Mouse (Mus musculus): ENCODE measurements around the gene Bbs9. TPM values are rescaled to one million over a fixed set of nuclear protein-coding genes. Genes with fewer than 3 reads are reported as not detected.

Bbs9 gene
- polyA plus RNA-seq, 1 experiment = not detected

- TF ChIP-seq TAL1 (IDR thresholded peaks at IDR 0.05; ENCODE audit: low read length) = no peak
- no peak for TF ChIP-seq GATA1 (IDR thresholded peaks at IDR 0.05; ENCODE audit: low read length)
- no peak overlapping the region for H3K4me3 ChIP-seq (replicated peaks)
- H3K27me3 ChIP-seq (ENCODE audit: control insufficient read depth) = no peaks in the 10 kb centered on the region
- no peaks in the 10 kb centered on the region for H3K9me3 ChIP-seq (ENCODE audit: control insufficient read depth, low read length)
- no peaks in the 10 kb centered on the region for H3K4me1 ChIP-seq (ENCODE audit: control insufficient read depth)
- no peaks in the 10 kb centered on the region for H3K36me3 ChIP-seq (ENCODE audit: control insufficient read depth)
Measured at GRCm38 (mm10) chr9:22758487-22758886, 283.0 kb downstream of the Bbs9 start.

- H3K4me3 ChIP-seq (replicated peaks) = no peak overlapping the region
- H3K36me3 ChIP-seq (ENCODE audit: control insufficient read depth) = no peaks in the 10 kb centered on the region
- no peaks in the 10 kb centered on the region for H3K4me1 ChIP-seq (ENCODE audit: control insufficient read depth)
- no peaks in the 10 kb centered on the region for H3K27me3 ChIP-seq (ENCODE audit: control insufficient read depth)
- TF ChIP-seq TAL1 (IDR thresholded peaks at IDR 0.05; ENCODE audit: low read length) = no peak
- TF ChIP-seq GATA1 (IDR thresholded peaks at IDR 0.05; ENCODE audit: low read length) = no peak
- H3K9me3 ChIP-seq (ENCODE audit: control insufficient read depth, low read length) = no peaks in the 10 kb centered on the region
Measured at GRCm38 (mm10) chr9:22759241-22759640, 283.7 kb downstream of the Bbs9 start.

GRCm38 (mm10) chr9:22760376-22760775 lies 284.9 kb downstream of the Bbs9 start:
- no peaks in the 10 kb centered on the region for H3K36me3 ChIP-seq (ENCODE audit: control insufficient read depth)
- no peaks in the 10 kb centered on the region for H3K27me3 ChIP-seq (ENCODE audit: control insufficient read depth)
- H3K4me1 ChIP-seq (ENCODE audit: control insufficient read depth) = 0 out of 2 replicates have a peak, but pooled peaks cover 2% of the 10 kb centered on the region
- no peak overlapping the region for H3K4me3 ChIP-seq (replicated peaks)
- TF ChIP-seq GATA1 (IDR thresholded peaks at IDR 0.05; ENCODE audit: low read length) = no peak
- TF ChIP-seq TAL1 (IDR thresholded peaks at IDR 0.05; ENCODE audit: low read length) = no peak
- H3K9me3 ChIP-seq (ENCODE audit: control insufficient read depth, low read length) = no peaks in the 10 kb centered on the region

- Histone ChIP-seq H3K36me3 (ENCODE audit: control insufficient read depth) (no peaks in the 10 kb centered on the region), H3K4me1 (ENCODE audit: control insufficient read depth) (0 out of 2 replicates have a peak, but pooled peaks cover 2% of the 10 kb centered on the region), H3K4me3 (replicated peaks) (no peak overlapping the region), H3K27me3 (ENCODE audit: control insufficient read depth) (no peaks in the 10 kb centered on the region), H3K9me3 (ENCODE audit: control insufficient read depth, low read length) (no peaks in the 10 kb centered on the region)
- TF ChIP-seq GATA1 (IDR thresholded peaks at IDR 0.05; ENCODE audit: low read length) = no peak
- no peak for TF ChIP-seq TAL1 (IDR thresholded peaks at IDR 0.05; ENCODE audit: low read length)
Measured at GRCm38 (mm10) chr9:22761487-22761886, 286.0 kb downstream of the Bbs9 start.

GRCm38 (mm10) chr9:22765618-22766220 lies 290.2 kb downstream of the Bbs9 start:
- Histone ChIP-seq H3K36me3 (ENCODE audit: control insufficient read depth) (no peaks in the 10 kb centered on the region), H3K4me3 (replicated peaks) (no peak overlapping the region), H3K4me1 (ENCODE audit: control insufficient read depth) (0 out of 2 replicates have a peak, but pooled peaks cover 2% of the 10 kb centered on the region), H3K9me3 (ENCODE audit: control insufficient read depth, low read length) (no peaks in the 10 kb centered on the region), H3K27me3 (ENCODE audit: control insufficient read depth) (no peaks in the 10 kb centered on the region)
- no peak for TF ChIP-seq TAL1 (IDR thresholded peaks at IDR 0.05; ENCODE audit: low read length)

GRCm38 (mm10) chr9:22767154-22767553 lies 291.6 kb downstream of the Bbs9 start:
- Histone ChIP-seq H3K9me3 (ENCODE audit: control insufficient read depth, low read length) (no peaks in the 10 kb centered on the region), H3K4me1 (ENCODE audit: control insufficient read depth) (0 out of 2 replicates have a peak, but pooled peaks cover 2% of the 10 kb centered on the region), H3K4me3 (replicated peaks) (no peak overlapping the region), H3K27me3 (ENCODE audit: control insufficient read depth) (no peaks in the 10 kb centered on the region), H3K36me3 (ENCODE audit: control insufficient read depth) (no peaks in the 10 kb centered on the region)
- TF ChIP-seq GATA1 (IDR thresholded peaks at IDR 0.05; ENCODE audit: low read length) (no peak), TAL1 (IDR thresholded peaks at IDR 0.05; ENCODE audit: low read length) (no peak)

GRCm38 (mm10) chr9:22767860-22768259 lies 292.3 kb downstream of the Bbs9 start:
- no peak for TF ChIP-seq GATA1 (IDR thresholded peaks at IDR 0.05; ENCODE audit: low read length)
- Histone ChIP-seq H3K9me3 (ENCODE audit: control insufficient read depth, low read length) (no peaks in the 10 kb centered on the region), H3K4me3 (replicated peaks) (no peak overlapping the region), H3K27me3 (ENCODE audit: control insufficient read depth) (no peaks in the 10 kb centered on the region), H3K36me3 (ENCODE audit: control insufficient read depth) (no peaks in the 10 kb centered on the region), H3K4me1 (ENCODE audit: control insufficient read depth) (0 out of 2 replicates have a peak, but pooled peaks cover 2% of the 10 kb centered on the region)

GRCm38 (mm10) chr9:22771785-22772184 lies 296.3 kb downstream of the Bbs9 start:
- TF ChIP-seq GATA1 (IDR thresholded peaks at IDR 0.05; ENCODE audit: low read length) (no peak), TAL1 (IDR thresholded peaks at IDR 0.05; ENCODE audit: low read length) (no peak)
- Histone ChIP-seq H3K4me3 (replicated peaks) (no peak overlapping the region), H3K9me3 (ENCODE audit: control insufficient read depth, low read length) (no peaks in the 10 kb centered on the region), H3K4me1 (ENCODE audit: control insufficient read depth) (no peaks in the 10 kb centered on the region), H3K36me3 (ENCODE audit: control insufficient read depth) (no peaks in the 10 kb centered on the region), H3K27me3 (ENCODE audit: control insufficient read depth) (no peaks in the 10 kb centered on the region)

GRCm38 (mm10) chr9:22776246-22776961 lies 300.9 kb downstream of the Bbs9 start:
- Histone ChIP-seq H3K36me3 (ENCODE audit: control insufficient read depth) (no peaks in the 10 kb centered on the region), H3K9me3 (ENCODE audit: control insufficient read depth, low read length) (no peaks in the 10 kb centered on the region), H3K4me3 (replicated peaks) (no peak overlapping the region), H3K4me1 (ENCODE audit: control insufficient read depth) (no peaks in the 10 kb centered on the region), H3K27me3 (ENCODE audit: control insufficient read depth) (no peaks in the 10 kb centered on the region)
- TF ChIP-seq TAL1 (IDR thresholded peaks at IDR 0.05; ENCODE audit: low read length) (no peak), GATA1 (IDR thresholded peaks at IDR 0.05; ENCODE audit: low read length) (no peak)

Data from erythroblast, embryonic 14.5 days (primary cell).